In genomic region chr14:35120905-35121304, GRCm38 (mm10) we compare ENCODE assay signal across 24 mouse cellular contexts.
DNase-seq lines count a peak whose midpoint lies in the region; ATAC-seq and TF ChIP-seq lines count a peak whose summit lies in the region.
"Had no signal": no experiment of that assay in that cellular context is flagged by ENCODE, and none has a peak within 500 bp of the region (broad histone marks: within the 10 kb centered on the region; RNA-seq: fewer than 3 reads in every experiment).

No protein-coding gene starts in this region.

- H3K4me3 ChIP-seq in kidney, adult 2 months (ENCODE audit: insufficient read depth, low read depth, low read length), result no peak overlapping the region
- no peak overlapping the region for H3K4me3 ChIP-seq in kidney, embryonic 16.5 days (ENCODE audit: low read length)
- H3K4me3 ChIP-seq: embryonic facial prominence, embryonic 12.5 days; embryonic facial prominence, embryonic 15.5 days; gastrocnemius, adult 2 months; heart, embryonic 13.5 days had no signal

- H3K4me2 ChIP-seq in kidney, embryonic 16.5 days (replicated peaks; ENCODE audit: low read depth, low read length), result no peak overlapping the region
- H3K4me2 ChIP-seq: embryonic facial prominence, embryonic 12.5 days; embryonic facial prominence, embryonic 15.5 days; heart, embryonic 13.5 days; hindbrain, embryonic 14.5 days had no signal

- DNase-seq in kidney, adult 2 months, result peak; percentile 63
- DNase-seq in kidney, postnatal 10 days, result no peak
- DNase-seq in kidney, postnatal 14 days, result peak; percentile 17
- DNase-seq in kidney, postnatal 36 days, result peak; percentile 28 to 36
- no peak for DNase-seq in spleen, postnatal 10 days (ENCODE audit: low spot score in 2 of 2)
- DNase-seq: adrenal gland, adult 2 months; adrenal gland, postnatal 14 days; cerebellum, adult 11 months; cerebellum, adult 2 months; cerebellum, adult 9-11 months; cerebellum, postnatal 25 days; forebrain, postnatal 0 days; gastrocnemius, adult 2 months; gastrocnemius, postnatal 14 days; heart, adult 18-20 months; heart, postnatal 14 days; heart, postnatal 4 days had no signal

- H3K27ac ChIP-seq in kidney, adult 2 months (ENCODE audit: insufficient read depth, low read depth, low read length), result no peak overlapping the region
- H3K27ac ChIP-seq in kidney, embryonic 16.5 days (ENCODE audit: low read length), result no peak overlapping the region
- H3K27ac ChIP-seq: embryonic facial prominence, embryonic 12.5 days; embryonic facial prominence, embryonic 15.5 days; gastrocnemius, adult 2 months; heart, embryonic 13.5 days; hindbrain, embryonic 14.5 days had no signal

- no peak overlapping the region for H3K9ac ChIP-seq in kidney, embryonic 16.5 days (replicated peaks; ENCODE audit: low read length)
- H3K9ac ChIP-seq: embryonic facial prominence, embryonic 12.5 days; embryonic facial prominence, embryonic 15.5 days; forebrain, postnatal 0 days; heart, embryonic 13.5 days; hindbrain, embryonic 14.5 days had no signal

- TF ChIP-seq POLR2A in kidney, adult 2 months (IDR thresholded peaks at IDR 0.05; ENCODE audit: low read depth, low read length), result no peak

- no peak for TF ChIP-seq CTCF in kidney, adult 2 months (conservative IDR thresholded peaks at IDR 0.05; ENCODE audit: insufficient read depth, insufficient read length, low read depth, low read length)

- no peak for ATAC-seq in kidney, embryonic 16.5 days (ENCODE audit: low FRiP score, low TSS enrichment)
- ATAC-seq: CD4-positive, CD25-positive, alpha-beta regulatory T cell, adult 4 months; forebrain, embryonic 14.5 days; forebrain, postnatal 0 days had no signal

- no peaks in the 10 kb centered on the region for H3K4me1 ChIP-seq in kidney, adult 2 months (ENCODE audit: control insufficient read depth, insufficient read depth, low read length)
- no peaks in the 10 kb centered on the region for H3K4me1 ChIP-seq in kidney, embryonic 16.5 days (ENCODE audit: insufficient read depth, low read length)
- H3K4me1 ChIP-seq: embryonic facial prominence, embryonic 12.5 days; heart, embryonic 13.5 days had no signal

- H3K27me3 ChIP-seq in kidney, adult 2 months (replicated peaks; ENCODE audit: control insufficient read depth, insufficient read depth, low read length), result no peaks in the 10 kb centered on the region
- no peaks in the 10 kb centered on the region for H3K27me3 ChIP-seq in kidney, embryonic 16.5 days (ENCODE audit: insufficient read depth, low read length)
- H3K27me3 ChIP-seq: embryonic facial prominence, embryonic 12.5 days; embryonic facial prominence, embryonic 15.5 days; heart, embryonic 13.5 days had no signal

- 47% methylated on average over 4 of the region's 4 CpGs for WGBS in kidney, adult 2 months
- 68% methylated on average over 4 of the region's 4 CpGs for WGBS in kidney, embryonic 16.5 days

- no peaks in the 10 kb centered on the region for H3K36me3 ChIP-seq in kidney, adult 2 months (ENCODE audit: control insufficient read depth, insufficient read depth, low read length)
- no peaks in the 10 kb centered on the region for H3K36me3 ChIP-seq in kidney, embryonic 16.5 days (ENCODE audit: insufficient read depth, low read length)
- H3K36me3 ChIP-seq: embryonic facial prominence, embryonic 12.5 days; embryonic facial prominence, embryonic 15.5 days; heart, embryonic 13.5 days had no signal

- H3K9me3 ChIP-seq in kidney, embryonic 16.5 days (ENCODE audit: low read length), result no peaks in the 10 kb centered on the region
- H3K9me3 ChIP-seq: embryonic facial prominence, embryonic 12.5 days; embryonic facial prominence, embryonic 15.5 days; heart, embryonic 13.5 days had no signal

Comparison
In these comparisons a context has a peak if more than half of its experiments do, and no peak if none do; other contexts are left out.
1. DNase-seq: peak in kidney, adult 2 months (single experiment), kidney, postnatal 14 days (single experiment) and kidney, postnatal 36 days (2 of 2); none in kidney, postnatal 10 days (single experiment) and spleen, postnatal 10 days (0 of 2).